8 mouse cellular contexts compared by ENCODE assay signal in the genomic region with DNA sequence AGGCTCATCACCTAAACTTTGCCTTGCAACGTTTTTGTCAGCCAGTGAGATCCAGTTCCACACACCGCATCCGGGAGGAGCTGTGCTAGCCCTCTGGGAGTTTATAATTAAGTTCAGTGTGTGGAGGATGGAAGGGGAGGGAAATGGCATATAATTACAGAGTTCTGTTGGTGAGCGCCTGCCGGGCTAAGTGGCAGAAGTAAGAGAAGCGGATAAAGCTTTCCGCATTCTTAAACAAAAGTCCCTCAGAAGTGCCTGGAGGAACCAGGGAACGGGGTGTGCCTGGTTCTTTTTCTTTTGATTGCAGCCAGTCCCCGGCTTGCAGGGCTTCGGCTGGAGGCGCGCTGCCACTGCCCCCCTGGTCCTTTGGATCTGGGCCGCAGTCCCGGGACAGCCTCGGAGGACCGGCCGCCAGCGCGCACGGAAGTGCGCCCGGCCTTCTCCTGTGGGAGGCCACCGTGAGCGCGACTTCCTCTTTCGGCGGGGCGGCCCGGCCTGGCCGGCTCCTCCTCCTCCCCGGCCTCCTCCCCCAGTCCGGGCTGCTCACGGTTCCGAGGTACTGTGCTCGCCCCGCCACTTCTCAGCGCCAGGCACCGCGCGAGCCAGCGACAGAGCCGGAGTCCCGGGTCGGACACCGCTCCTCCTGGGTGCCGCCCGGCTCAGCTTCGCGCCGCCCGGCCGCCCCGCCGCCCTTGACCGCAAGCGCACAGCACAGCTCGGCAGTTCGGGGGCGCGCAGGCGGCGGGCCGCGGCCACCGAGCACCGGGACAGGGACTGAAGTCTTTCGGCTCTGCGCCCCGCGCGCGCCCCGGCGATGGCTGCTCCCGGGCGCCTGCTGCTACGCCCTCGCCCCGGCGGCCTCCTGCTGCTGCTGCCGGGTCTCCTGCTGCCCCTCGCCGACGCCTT. TPM values are rescaled to one million over a fixed set of nuclear protein-coding genes. Genes with fewer than 3 reads are reported as not detected.
DNase-seq lines count a peak whose midpoint lies in the region; ATAC-seq and TF ChIP-seq lines count a peak whose summit lies in the region.

A gene (plus strand): TSS at position 477 of the 906 bp plus-strand sequence.

- no peaks in the 10 kb centered on the region for H3K9me3 ChIP-seq in ES-E14 (ENCODE audit: control insufficient read depth, insufficient read depth, low read depth, low read length)
- no peaks in the 10 kb centered on the region for H3K9me3 ChIP-seq in lung, embryonic 14.5 days (ENCODE audit: low read depth, low read length)
- H3K9me3 ChIP-seq in neural tube, embryonic 15.5 days (replicated peaks), result no peaks in the 10 kb centered on the region

- in situ Hi-C loops in ES-E14 (cut with MboI; ENCODE audit: low sequenced_read_pairs in 2 of 2, unreplicated experiment in 2 of 2), result no loop called here

- H3K4me2 ChIP-seq in lung, embryonic 14.5 days, result peak within 1 kb of the TSS; percentile 74
- peak within 1 kb of the TSS; percentile 94 for H3K4me2 ChIP-seq in neural tube, embryonic 15.5 days

- H3K27ac ChIP-seq in ES-E14 (ENCODE audit: insufficient read depth, low read depth, low read length, poor library complexity, severe bottlenecking), result peak within 1 kb of the TSS; percentile 65
- H3K27ac ChIP-seq in lung, embryonic 14.5 days (ENCODE audit: low read depth), result peak within 1 kb of the TSS; percentile 98
- peak within 1 kb of the TSS; percentile 82 for H3K27ac ChIP-seq in neural tube, embryonic 15.5 days (replicated peaks)

- no peak for TF ChIP-seq CTCF in lung, embryonic 14.5 days (IDR thresholded peaks at IDR 0.05; ENCODE audit: low read depth)

- DNase-seq in ES-E14 (ENCODE audit: low read depth, low spot score), result no peak
- DNase-seq in cerebellum, adult 18-20 months, result peak; percentile 88 to 89
- DNase-seq in frontal cortex, adult 2 months (ENCODE audit: extremely low spot score in 1 of 2, low spot score in 1 of 2), result peak; percentile 75 to 82
- peak; percentile 55 for DNase-seq in layer of hippocampus, adult 9-10 months (ENCODE audit: low spot score)
- DNase-seq in lung, embryonic 14.5 days, result peak; percentile 92
- DNase-seq in testis, postnatal 14 days (ENCODE audit: low spot score), result peak; percentile 88

- H3K9ac ChIP-seq in ES-E14 (ENCODE audit: insufficient read depth, low read depth, low read length, poor library complexity, severe bottlenecking), result peak within 1 kb of the TSS; percentile 87
- peak within 1 kb of the TSS; percentile 89 for H3K9ac ChIP-seq in lung, embryonic 14.5 days
- peak within 1 kb of the TSS; percentile 56 for H3K9ac ChIP-seq in neural tube, embryonic 15.5 days (replicated peaks)

- no peaks in the 10 kb centered on the region for H3K36me3 ChIP-seq in ES-E14 (ENCODE audit: control insufficient read depth, insufficient read depth, low read length, poor library complexity, severe bottlenecking)
- H3K36me3 ChIP-seq in lung, embryonic 14.5 days (ENCODE audit: insufficient read depth), result no peaks in the 10 kb centered on the region
- no peaks in the 10 kb centered on the region for H3K36me3 ChIP-seq in neural tube, embryonic 15.5 days

- WGBS in lung, embryonic 14.5 days, result under 1% methylated on average over 84 of the region's 84 CpGs
- under 1% methylated on average over 51 of the region's 84 CpGs for WGBS in neural tube, embryonic 15.5 days

- H3K27me3 ChIP-seq in lung, embryonic 14.5 days (ENCODE audit: insufficient read depth, low read length), result no peaks in the 10 kb centered on the region
- 0 out of 2 replicates have a peak, but pooled peaks cover 5% of the 10 kb centered on the region for H3K27me3 ChIP-seq in neural tube, embryonic 15.5 days (replicated peaks)

- peak; percentile 92 to 95 for ATAC-seq in hematopoietic stem cell, adult 5-6 weeks (replicated peaks in 1 of 2; ENCODE audit: insufficient read depth in 1 of 2, low FRiP score in 2 of 2, low TSS enrichment in 1 of 2, low read depth in 1 of 2, poor library complexity in 2 of 2, severe bottlenecking in 2 of 2)
- ATAC-seq in lung, embryonic 14.5 days (ENCODE audit: insufficient read depth), result peak; percentile 99
- ATAC-seq in neural tube, embryonic 15.5 days (ENCODE audit: low FRiP score), result peak; percentile 92

- H3K4me3 ChIP-seq in ES-E14 (ENCODE audit: insufficient read depth in 1 of 2, low read depth in 1 of 2, low read length in 2 of 2, poor library complexity in 1 of 2, severe bottlenecking in 1 of 2), result peak within 1 kb of the TSS; percentile 61 to 91
- H3K4me3 ChIP-seq in lung, embryonic 14.5 days (ENCODE audit: low read depth, low read length), result peak within 1 kb of the TSS; percentile 78
- H3K4me3 ChIP-seq in neural tube, embryonic 15.5 days (replicated peaks), result peak within 1 kb of the TSS; percentile 65

- peaks cover 0 to 2% of the 10 kb centered on the region in 2 experiments; a peak in 1 of 4 replicates for H3K4me1 ChIP-seq in ES-E14 (ENCODE audit: control insufficient read depth in 2 of 2, insufficient read depth in 2 of 2, low read length in 2 of 2, poor library complexity in 1 of 2)
- peaks cover 11% of the 10 kb centered on the region; the same call in 1 of the 2 replicates for H3K4me1 ChIP-seq in lung, embryonic 14.5 days (ENCODE audit: insufficient read depth)
- H3K4me1 ChIP-seq in neural tube, embryonic 15.5 days, result peaks cover 25% of the 10 kb centered on the region

TF ChIP-seq in ES-E14, 5 proteins besides CTCF, POLR2A, EP300 and RAD21:
- TF ChIP-seq ZNF384 (IDR thresholded peaks at IDR 0.05; ENCODE audit: low read depth, low read length) (no peak), HCFC1 (IDR thresholded peaks at IDR 0.05; ENCODE audit: borderline replicate concordance, insufficient read depth, low read length) (0 out of 2 replicates have a peak, but pooled peaks have one; percentile 12), CHD2 (IDR thresholded peaks at IDR 0.05; ENCODE audit: low read depth, low read length) (no peak), ZC3H11A (IDR thresholded peaks at IDR 0.05; ENCODE audit: borderline replicate concordance, low read depth, low read length) (no peak)

RNA-seq across cellular contexts. Expression of the gene that starts here (rescaled TPM):
- 72.4 and 92.6 TPM in 2 replicates for total RNA-seq in ES-E14 (2012; rRNA removed)
- 88.1 and 97.6 TPM in 2 replicates for polyA plus RNA-seq in frontal cortex, adult 2 months (2012; rRNA removed)
- 20.8 and 28.8 TPM in 2 replicates for total RNA-seq in hematopoietic stem cell, adult 5-6 weeks (2017)
- 66.8 and 77.0 TPM in 2 replicates for polyA plus RNA-seq in lung, embryonic 14.5 days (2014; fragmentation: Nextera tagmentation; extraction: Ambion mirVana)
- polyA plus RNA-seq in neural tube, embryonic 15.5 days (2015; fragmentation: Nextera tagmentation; extraction: Ambion mirVana), result 29.1 and 29.8 TPM in 2 replicates
